Mouse (Mus musculus) CH12.LX (cell line): ENCODE data around the gene Robo2. TPM values are rescaled to one million over a fixed set of nuclear protein-coding genes. Genes with fewer than 3 reads are reported as not detected.

Source experiments
- DNase-seq: peaks from one replicate; pipeline ENCODE4 v3.0.0-alpha.2; 2013; ENCODE audit errors: extremely low read depth
- H3K27ac ChIP-seq: 2 replicates; pipeline ENCODE4 v1.5.1; 2012; ENCODE audit warnings: low read depth, mild to moderate bottlenecking, control low read depth, moderate library complexity; ENCODE audit not compliant: insufficient read depth
- H3K27me3 ChIP-seq: replicated peaks from 2 replicates; pipeline ENCODE3; 2012; ENCODE audit warnings: inconsistent platforms
- H3K36me3 ChIP-seq, 2 experiments: replicated peaks in 1 of 2; 2 replicates each; pipeline versions ENCODE3 to v1.6.1; 2012; ENCODE audit warnings: inconsistent platforms in 1 of 2, low read length in 1 of 2, mild to moderate bottlenecking in 1 of 2, mixed read lengths in 1 of 2, moderate library complexity in 1 of 2; ENCODE audit not compliant: control insufficient read depth in 1 of 2, insufficient read depth in 1 of 2
- H3K4me1 ChIP-seq, 2 experiments: 2 replicates each; pipeline ENCODE4 v1.6.1; 2012; ENCODE audit warnings: inconsistent platforms in 1 of 2, moderate library complexity in 1 of 2; ENCODE audit not compliant: insufficient read depth in 2 of 2, control insufficient read depth in 1 of 2
- H3K4me2 ChIP-seq: 2 replicates; pipeline ENCODE4 v1.6.1; 2012; ENCODE audit warnings: low read depth, mild to moderate bottlenecking, control low read depth; ENCODE audit not compliant: poor library complexity, insufficient read depth, severe bottlenecking
- H3K4me3 ChIP-seq, 3 experiments: fragments of 150-350 bp in 1 of 3; sonication (generic) in 1 of 3; replicated peaks in 1 of 3; 2 replicates each; pipeline versions ENCODE3 to v1.5.1; 2011 to 2012; ENCODE audit warnings: low read depth in 2 of 3, low read length in 2 of 3, mild to moderate bottlenecking in 2 of 3, moderate library complexity in 2 of 3, control low read depth in 1 of 3, improper control_type of control experiment in 1 of 3, inconsistent platforms in 1 of 3, mixed read lengths in 1 of 3; ENCODE audit not compliant: poor library complexity in 1 of 3
- H3K79me2 ChIP-seq: replicated peaks from 2 replicates; pipeline ENCODE4 v1.6.1; 2012; ENCODE audit warnings: mild to moderate bottlenecking, moderate library complexity; ENCODE audit not compliant: control insufficient read depth, poor library complexity, insufficient read depth, severe bottlenecking; ENCODE audit errors: extremely low read depth
- H3K9ac ChIP-seq: 2 replicates; pipeline ENCODE4 v1.6.1; 2012; ENCODE audit warnings: low read depth, mild to moderate bottlenecking, control low read depth, moderate library complexity; ENCODE audit not compliant: insufficient read depth
- H3K9me3 ChIP-seq: replicated peaks from 2 replicates; pipeline ENCODE3; 2012; ENCODE audit warnings: low read length, inconsistent platforms, mixed read lengths
- BHLHE40 ChIP-seq: IDR thresholded peaks from 2 replicates; pipeline ENCODE4 v1.6.1; 2011; ENCODE audit warnings: mild to moderate bottlenecking, low read depth, low read length, improper control_type of control experiment
- CHD2 ChIP-seq: IDR thresholded peaks from 2 replicates; pipeline ENCODE4 v1.6.1; 2011; ENCODE audit warnings: low read length, improper control_type of control experiment
- CTCF ChIP-seq, 2 experiments: IDR thresholded peaks in 1 of 2; conservative IDR thresholded peaks in 1 of 2; 2 replicates each; pipeline ENCODE4 v1.5.1; 2011 to 2012; ENCODE audit warnings: low read depth in 2 of 2, low read length in 2 of 2, improper control_type of control experiment in 1 of 2, inconsistent platforms in 1 of 2, mild to moderate bottlenecking in 1 of 2, moderate library complexity in 1 of 2
- E2F4 ChIP-seq: IDR thresholded peaks from 2 replicates; pipeline ENCODE4 v1.6.1; 2011; ENCODE audit warnings: low read depth, low read length, improper control_type of control experiment; ENCODE audit not compliant: insufficient replicate concordance
- ELF1 ChIP-seq: IDR thresholded peaks from 2 replicates; pipeline ENCODE4 v1.6.1; 2014; ENCODE audit warnings: low read depth, mild to moderate bottlenecking, inconsistent platforms, low read length, improper control_type of control experiment
- EP300 ChIP-seq: IDR thresholded peaks from 2 replicates; pipeline ENCODE4 v1.6.1; 2011; ENCODE audit warnings: low read length, improper control_type of control experiment
- ETS1 ChIP-seq: conservative IDR thresholded peaks from 2 replicates; pipeline ENCODE4 v1.6.1; 2012; ENCODE audit warnings: low read depth, mild to moderate bottlenecking, inconsistent platforms, low read length, improper control_type of control experiment, moderate library complexity
- HCFC1 ChIP-seq: IDR thresholded peaks from 2 replicates; pipeline ENCODE4 v1.6.1; 2012; ENCODE audit warnings: low read depth, mild to moderate bottlenecking, inconsistent platforms, low read length, improper control_type of control experiment
- JUND ChIP-seq: conservative IDR thresholded peaks from 2 replicates; pipeline ENCODE4 v1.6.1; 2011; ENCODE audit warnings: low read depth, low read length, improper control_type of control experiment
- MAFK ChIP-seq: IDR thresholded peaks from 2 replicates; pipeline ENCODE4 v1.6.1; 2011; ENCODE audit warnings: low read length, improper control_type of control experiment; ENCODE audit not compliant: insufficient replicate concordance
- MYC ChIP-seq: IDR thresholded peaks from 2 replicates; pipeline ENCODE4 v1.6.1; 2011; ENCODE audit warnings: low read depth, mild to moderate bottlenecking, improper control_type of control experiment, low read length
- NELFE ChIP-seq: IDR thresholded peaks from 2 replicates; pipeline ENCODE4 v1.6.1; 2011; ENCODE audit warnings: low read depth, low read length, improper control_type of control experiment
- NRF1 ChIP-seq: IDR thresholded peaks from 2 replicates; pipeline ENCODE4 v1.6.1; 2014; ENCODE audit warnings: low read depth, mild to moderate bottlenecking, inconsistent platforms, low read length, improper control_type of control experiment, moderate library complexity
- POLR2A ChIP-seq: IDR thresholded peaks from 2 replicates; pipeline ENCODE4 v1.6.1; 2011; ENCODE audit warnings: low read depth, mild to moderate bottlenecking, improper control_type of control experiment, low read length
- POLR2AphosphoS2 ChIP-seq: IDR thresholded peaks from 2 replicates; pipeline ENCODE4 v1.6.1; 2011; ENCODE audit warnings: low read depth, low read length, improper control_type of control experiment
- SIN3A ChIP-seq: IDR thresholded peaks from 2 replicates; pipeline ENCODE4 v1.6.1; 2012; ENCODE audit warnings: low read length, improper control_type of control experiment, inconsistent platforms
- SMC3 ChIP-seq: IDR thresholded peaks from 2 replicates; pipeline ENCODE4 v1.6.1; 2011; ENCODE audit warnings: low read depth, low read length, improper control_type of control experiment
- UBTF ChIP-seq: IDR thresholded peaks from 2 replicates; pipeline ENCODE4 v1.6.1; 2012; ENCODE audit warnings: low read depth, mild to moderate bottlenecking, inconsistent platforms, low read length, improper control_type of control experiment, moderate library complexity
- dilution Hi-C: fragments of 300-500 bp; cut with MboI; formaldehyde crosslinking; loops from 2 replicates; pipeline ENCODE4 v1.14.3; 2020; ENCODE audit warnings: low sequenced_read_pairs; ENCODE audit not compliant: extremely low pct_unique_long_range_greater_than_20kb, extremely low pct_ligation_motif_present
- in situ Hi-C: fragments of 300-500 bp; cut with MboI; formaldehyde crosslinking; loops from 3 replicates; pipeline ENCODE4 v1.14.3; 2019; ENCODE audit warnings: low sequenced_read_pairs, low pct_ligation_motif_present, low pct_unique_long_range_greater_than_20kb, mixed read lengths
- polyA plus RNA-seq: library from polyadenylated mRNA; unstranded; fragments of >175 nt; gene quantifications from 2 replicates; pipeline ENCODE4 v1.2.1, GENCODE M21; 2012; ENCODE audit warnings: low read depth; ENCODE audit not compliant: insufficient read length
- total RNA-seq, 2 experiments: library from RNA; depleted of rRNA; stranded (reverse); fragments of 300-350 nt in 1 of 2; fragments of >200 nt in 1 of 2; gene quantifications; 2 replicates each; pipeline ENCODE4 v1.2.3; 2012 to 2014

Robo2 gene
- total and polyA plus RNA-seq, 3 experiments, result not detected

DNA sequence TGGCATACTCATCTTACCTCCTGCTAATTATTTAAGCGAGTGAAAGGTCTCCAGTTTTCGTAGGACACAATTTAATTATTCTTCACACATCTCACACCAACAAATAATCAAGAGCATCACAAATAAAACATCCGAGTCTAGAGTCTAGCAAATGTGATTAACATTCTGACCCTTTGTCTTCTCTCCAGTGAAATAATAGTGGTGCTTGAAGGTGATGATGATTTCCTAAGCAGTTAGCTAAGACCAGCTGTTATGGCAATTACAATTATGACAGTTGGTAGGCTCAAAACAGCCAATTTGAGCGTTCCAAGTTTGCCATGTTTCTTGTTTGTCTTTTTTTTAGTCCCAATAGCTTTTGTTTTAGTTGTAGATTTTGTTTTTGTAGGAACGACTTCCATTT lies 210.9 kb downstream of the Robo2 start:
- TF ChIP-seq BHLHE40 (no peak), MYC (no peak), ETS1 (no peak), SMC3 (no peak), NELFE (no peak), JUND (no peak), ELF1 (no peak), POLR2A (no peak), HCFC1 (no peak), NRF1 (no peak), SIN3A (no peak), UBTF (no peak), CHD2 (no peak)
- DNase-seq, result no peak
- Histone ChIP-seq H3K4me1 (no peaks in the 10 kb centered on the region), H3K4me3 (no peak overlapping the region), H3K36me3 (no peaks in the 10 kb centered on the region), H3K9ac (no peak overlapping the region), H3K27me3 (no peaks in the 10 kb centered on the region), H3K79me2 (no peaks in the 10 kb centered on the region), H3K9me3 (peaks cover 24% of the 10 kb centered on the region), H3K27ac (no peak overlapping the region), H3K4me2 (no peak overlapping the region)
- in situ Hi-C loops (no loop called here), dilution Hi-C loops (no loop called here)

DNA sequence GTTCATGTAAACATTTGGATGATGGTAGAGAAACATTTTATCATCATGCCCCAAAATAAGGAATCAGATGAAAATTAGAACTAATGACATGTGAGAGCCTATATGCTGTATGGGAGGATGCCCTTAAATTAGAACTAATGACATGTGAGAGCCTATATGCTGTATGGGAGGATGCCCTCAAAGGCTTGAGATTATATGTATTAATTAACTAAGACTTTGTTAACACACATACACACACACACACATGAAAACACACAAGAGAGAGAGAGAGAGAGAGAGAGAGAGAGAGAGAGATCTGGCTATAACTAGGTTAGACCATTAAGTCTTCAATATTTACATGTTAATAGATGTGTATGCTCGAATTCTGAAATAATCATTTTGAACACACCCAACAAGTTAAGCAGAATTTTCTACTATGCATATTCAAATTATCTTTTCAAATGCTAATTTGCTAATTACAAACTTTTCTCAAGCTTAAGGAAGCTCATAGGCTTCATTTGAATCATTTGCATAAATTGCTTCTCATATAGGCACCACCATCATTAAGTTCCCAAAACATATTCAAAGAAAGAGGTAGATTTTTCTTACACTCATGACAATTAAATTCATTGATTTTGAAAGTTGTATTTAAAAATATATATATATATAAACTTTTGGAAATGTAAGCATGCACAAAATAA lies 211.5 kb downstream of the Robo2 start:
- Histone ChIP-seq H3K4me3 (no peak overlapping the region), H3K4me1 (no peaks in the 10 kb centered on the region), H3K79me2 (no peaks in the 10 kb centered on the region), H3K27ac (no peak overlapping the region), H3K4me2 (no peak overlapping the region), H3K27me3 (no peaks in the 10 kb centered on the region), H3K36me3 (no peaks in the 10 kb centered on the region), H3K9ac (no peak overlapping the region), H3K9me3 (peaks cover 25% of the 10 kb centered on the region)
- dilution Hi-C loops, result no loop called here
- DNase-seq, result no peak
- TF ChIP-seq EP300 (no peak), BHLHE40 (no peak), E2F4 (no peak), SIN3A (no peak), CTCF (conservative IDR thresholded peaks at IDR 0.05 in 1 of 2, IDR thresholded peaks at IDR 0.05 in 1 of 2; ENCODE audit: low read depth in 2 of 2, low read length in 2 of 2) (no peak), MYC (no peak), MAFK (no peak), POLR2AphosphoS2 (no peak), ETS1 (no peak)
- in situ Hi-C loops, result no loop called here
